Mouse (Mus musculus) kidney, postnatal 10 days (tissue): Measurements from ENCODE around the gene Hes3.
A peak's percentile ranks its signal among the peaks of the same experiment; 100 is the strongest.

Source experiments
- DNase-seq: peaks from one replicate; pipeline ENCODE4 v3.0.0; 2021; ENCODE audit warnings: mixed read lengths

The Hes3 gene

DNA sequence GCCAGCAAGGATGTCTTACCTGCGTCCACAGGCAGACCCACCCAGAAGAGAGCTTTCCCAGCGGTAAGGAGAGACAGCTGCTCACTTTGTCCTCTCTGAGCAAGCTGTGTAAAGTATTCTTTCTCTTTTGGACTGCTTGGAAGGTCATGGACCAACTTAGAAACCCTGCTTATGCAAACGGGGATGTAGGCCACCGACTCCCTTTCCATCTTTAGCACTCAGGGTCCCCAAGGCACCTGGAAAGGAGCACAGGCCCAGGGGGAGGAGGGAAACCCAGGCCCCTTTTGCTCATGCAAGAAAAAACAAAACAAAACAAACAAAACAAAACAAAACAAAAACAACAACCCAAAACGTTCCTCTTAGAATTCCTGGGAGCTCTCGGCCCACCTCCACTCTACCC, at the start of gene Hes3:
Gene Hes3 (minus strand): TSS at position 101 of the 400 bp plus-strand sequence.
- no peak for DNase-seq

DNA sequence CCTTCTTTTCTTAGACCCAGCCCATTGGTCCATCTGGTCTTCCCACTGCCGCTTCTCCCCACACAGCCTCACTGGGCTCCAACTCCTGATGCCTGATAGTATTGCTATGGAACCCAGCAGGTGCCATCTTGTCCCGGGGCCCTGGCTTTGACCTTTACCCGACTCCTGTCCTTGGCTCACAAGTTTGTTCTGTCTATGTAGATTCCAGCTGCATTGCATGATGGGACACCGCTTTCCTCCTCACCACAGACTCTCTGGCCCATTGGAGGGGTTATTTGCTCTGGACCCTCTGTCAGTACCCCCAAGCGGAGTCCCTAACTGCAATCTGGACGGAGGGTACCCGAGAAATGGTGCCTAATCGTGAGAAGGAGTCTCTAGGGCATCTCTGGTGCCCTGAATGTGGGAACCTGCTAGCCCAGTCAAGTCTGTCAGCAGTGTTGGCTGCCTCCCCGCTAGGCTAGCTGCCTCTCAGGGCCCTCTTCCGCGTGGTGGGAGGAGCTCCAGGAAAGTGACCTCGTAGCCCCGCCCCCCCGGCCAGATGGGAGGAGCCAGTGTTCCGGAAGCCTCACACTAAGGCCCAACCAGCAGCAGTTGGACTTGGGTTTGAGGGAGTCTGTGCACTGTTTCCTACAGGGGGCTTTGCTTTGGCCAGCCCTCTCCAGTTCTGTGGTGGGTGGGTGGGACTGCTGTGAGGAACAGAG, 49.3 kb upstream of the Hes3 start:
- peak; percentile 48 for DNase-seq

DNA sequence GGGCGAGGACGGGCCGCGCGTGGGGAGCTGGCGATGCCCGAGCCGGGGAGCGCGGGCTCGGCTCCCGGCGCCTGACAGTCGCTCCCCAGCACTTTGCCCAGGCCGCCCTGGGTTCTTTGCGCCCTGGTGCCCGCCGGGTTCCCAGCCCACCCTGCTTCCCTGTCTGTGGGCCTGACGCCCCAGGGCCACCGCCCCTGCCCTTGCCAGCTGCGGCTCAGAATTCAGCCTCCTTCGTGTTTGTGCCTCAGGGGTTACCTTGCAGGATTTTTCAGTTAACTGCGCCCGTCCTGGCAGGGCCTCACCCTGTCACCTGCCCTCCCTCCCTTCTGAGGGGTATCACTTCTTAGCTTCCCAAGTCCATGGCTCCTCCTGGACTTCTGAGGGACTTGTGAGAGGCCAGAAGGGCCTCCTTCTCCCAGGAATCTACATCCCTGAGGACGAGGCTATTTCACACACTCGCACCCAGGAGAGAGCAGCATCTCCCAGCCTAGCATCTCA, 47.9 kb upstream of the Hes3 start:
- DNase-seq = no peak

DNA sequence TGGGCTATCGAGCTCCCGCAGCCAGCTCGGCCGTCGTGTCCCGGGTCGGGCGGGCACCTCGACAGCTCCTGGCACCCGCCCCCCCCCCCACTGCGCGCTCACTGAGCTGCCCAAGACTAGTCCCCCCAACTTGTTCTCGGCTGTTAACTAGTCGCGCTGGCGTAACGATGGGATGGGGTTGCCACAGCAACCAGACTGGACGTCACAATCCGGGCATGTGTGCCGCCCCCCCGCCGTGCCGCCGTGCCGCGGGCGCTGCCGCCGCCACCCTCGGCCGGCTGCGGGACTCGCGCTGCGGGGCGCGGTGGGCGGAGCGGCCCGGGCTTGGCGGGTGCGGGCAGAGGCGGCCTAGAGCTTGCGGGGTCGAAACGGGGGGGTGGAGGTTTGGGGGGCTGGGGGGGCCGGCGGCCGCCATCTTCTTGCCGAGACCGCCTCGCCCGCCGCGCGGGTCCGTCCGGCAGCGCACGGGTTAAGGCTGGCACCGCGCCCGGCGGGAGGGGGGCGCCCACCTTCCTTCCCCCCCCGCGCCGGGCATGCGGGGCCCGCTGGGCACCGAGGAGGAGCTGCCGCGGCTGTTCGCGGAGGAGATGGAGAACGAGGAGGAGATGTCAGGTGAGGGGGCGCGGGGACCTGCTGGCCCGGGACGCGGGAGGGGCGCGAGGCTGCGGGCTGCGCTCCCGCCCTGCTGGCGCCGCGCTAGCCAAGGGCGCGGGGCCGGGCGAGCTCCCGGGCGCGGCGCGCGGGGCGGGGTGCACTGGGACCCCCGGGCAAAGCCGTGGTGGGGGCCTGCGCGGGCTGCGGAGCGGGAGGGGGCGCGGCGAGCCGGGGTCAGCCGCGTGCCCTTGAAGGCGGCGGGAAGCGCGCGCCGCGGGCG, 47.2 kb upstream of the Hes3 start, which contains the start of gene Chd5:
Gene Chd5 (plus strand): TSS at position 233 of the 874 bp plus-strand sequence.
- DNase-seq = no peak

DNA sequence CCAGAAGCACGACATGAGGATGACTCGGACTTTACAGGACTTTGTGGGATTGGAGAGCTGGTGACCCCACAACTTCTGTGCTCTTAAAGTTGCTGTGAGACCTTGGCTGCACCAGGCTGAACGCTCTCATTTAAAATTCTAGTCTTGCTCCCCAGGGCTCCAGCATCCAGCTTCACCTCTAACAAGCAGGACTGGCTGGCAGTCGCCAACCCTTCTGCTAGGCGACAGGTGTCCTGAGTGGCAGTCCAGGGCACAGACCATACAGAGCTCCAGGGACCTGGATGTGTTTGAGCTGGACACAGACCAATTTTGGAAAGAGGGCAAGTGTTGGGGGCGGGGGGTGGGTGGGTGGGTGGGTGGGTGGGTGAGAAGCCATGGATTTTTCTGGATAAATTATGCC, 46.3 kb upstream of the Hes3 start:
- no peak for DNase-seq

DNA sequence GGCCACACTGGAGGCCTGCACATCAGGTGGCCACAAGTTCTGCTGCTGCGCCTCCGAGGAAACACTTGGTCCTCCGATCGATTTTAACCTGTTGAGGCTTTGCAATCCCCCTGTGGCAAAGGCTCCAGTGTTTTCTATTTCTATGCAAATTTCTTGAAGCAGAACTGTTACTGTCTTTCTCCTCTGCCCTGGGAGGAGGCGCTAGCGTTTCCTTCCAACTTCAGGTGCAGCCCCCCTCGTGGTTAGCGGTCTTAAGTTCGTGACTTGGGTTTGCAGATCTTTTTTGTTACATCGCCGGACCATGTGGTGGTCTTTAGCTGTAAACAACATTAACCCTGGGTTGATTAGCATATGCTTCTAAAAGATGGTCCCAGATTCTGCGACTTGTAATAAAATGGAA, 42.1 kb upstream of the Hes3 start:
- DNase-seq = no peak

DNA sequence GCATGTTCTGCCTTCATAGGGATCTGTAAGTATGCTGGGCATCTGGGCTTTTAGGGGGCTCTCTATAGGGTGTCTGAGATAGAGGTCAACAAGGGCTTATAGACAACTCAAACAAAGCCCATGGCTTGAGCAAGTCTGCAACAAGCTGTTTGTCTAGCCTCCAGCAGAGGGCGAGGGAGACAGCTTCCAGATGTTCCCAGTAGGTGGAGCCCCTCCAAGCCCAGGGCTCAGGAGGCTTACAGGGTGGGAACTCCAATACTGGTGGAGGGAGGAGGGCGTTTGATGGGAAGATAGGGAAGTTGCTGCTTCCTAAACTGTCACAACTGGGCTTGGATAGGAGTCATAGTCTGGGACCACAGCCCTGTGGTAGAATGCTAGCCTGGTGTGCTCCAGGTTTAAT, 41.5 kb upstream of the Hes3 start:
- DNase-seq = peak; percentile 84

DNA sequence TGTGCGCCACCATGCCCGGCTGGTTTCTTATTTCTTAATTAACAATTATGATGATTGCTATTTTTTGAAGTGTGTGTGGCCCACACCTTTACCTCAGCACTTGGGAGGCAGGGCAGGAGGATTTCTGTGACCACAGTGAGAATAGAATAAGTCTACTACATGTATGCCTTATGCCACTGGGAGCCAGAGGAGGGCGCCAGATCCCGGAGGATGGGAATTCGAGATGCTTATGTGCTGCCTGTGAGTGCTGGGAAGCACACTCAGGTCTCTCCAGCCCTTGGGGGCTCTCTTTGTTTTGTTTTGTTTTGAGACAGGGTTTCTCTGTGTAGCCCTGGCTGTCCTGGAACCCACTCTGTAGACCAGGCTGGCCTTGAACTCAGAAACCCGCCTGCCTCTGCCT, 37.2 kb upstream of the Hes3 start:
- peak; percentile 70 for DNase-seq

DNA sequence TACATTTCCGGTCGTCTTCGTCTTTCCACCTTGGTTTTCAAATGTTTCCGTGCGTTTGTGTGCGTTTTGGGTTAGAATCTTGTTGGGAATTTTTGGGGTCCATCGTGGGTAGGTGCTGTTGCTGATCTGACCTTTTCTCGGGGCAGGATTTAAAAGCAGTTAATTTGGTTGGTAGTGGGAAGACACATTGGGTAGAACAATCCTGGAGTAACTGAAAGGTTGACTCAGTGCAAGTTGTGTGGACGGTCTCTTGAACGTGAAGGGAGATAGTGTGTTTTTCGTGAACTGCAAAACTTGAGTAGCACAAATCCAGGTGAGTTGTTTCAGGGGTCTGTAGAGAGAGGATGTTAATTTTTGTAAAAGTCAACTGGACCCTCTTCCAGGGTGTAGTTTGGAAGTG, 35.1 kb upstream of the Hes3 start:
- DNase-seq = no peak

DNA sequence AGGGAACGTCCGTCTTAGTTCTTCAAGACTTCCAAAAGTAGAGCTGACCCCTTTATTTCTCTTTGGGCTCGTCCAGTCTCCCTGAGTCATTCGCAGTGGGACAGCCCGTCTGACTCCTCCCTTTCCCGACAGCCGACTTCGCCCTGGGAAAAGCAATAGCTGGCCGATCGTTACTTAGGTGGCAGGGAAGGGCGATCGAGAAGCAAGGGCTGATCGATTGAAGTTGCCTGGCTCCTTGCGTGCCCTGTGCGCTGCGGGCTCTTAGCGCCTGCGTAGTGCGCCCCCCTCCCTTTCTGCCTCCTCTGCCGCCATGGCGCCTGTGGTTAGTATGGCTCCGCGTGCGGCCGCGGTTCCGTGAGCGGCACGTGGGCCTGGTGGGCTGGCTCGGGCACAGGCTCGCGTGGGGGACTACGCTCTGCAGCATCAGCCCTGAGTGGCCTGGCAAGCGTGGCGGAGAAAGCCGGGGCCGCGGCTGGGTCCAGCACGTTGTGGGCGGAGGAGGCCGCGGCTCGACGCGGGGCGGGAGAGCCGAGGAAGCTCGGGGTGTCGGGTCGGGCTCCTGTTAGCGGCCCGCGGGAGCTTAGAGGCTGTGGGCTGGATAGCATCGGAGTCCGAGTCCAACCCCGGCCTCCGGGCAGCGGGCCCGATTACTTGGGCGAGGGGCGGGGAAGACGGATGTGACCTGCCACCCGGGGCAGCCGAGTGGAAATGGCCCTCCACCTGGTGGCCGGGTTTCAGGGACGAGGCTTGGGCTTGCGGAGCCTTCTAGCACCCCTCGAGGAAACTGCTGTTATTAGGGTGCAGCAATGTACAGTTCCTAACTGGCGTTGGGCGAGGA, 34.3 kb upstream of the Hes3 start, which contains the start of gene Rpl22:
Gene Rpl22 (plus strand): TSS at position 169 of the 838 bp plus-strand sequence.
- DNase-seq = peak; percentile 95

DNA sequence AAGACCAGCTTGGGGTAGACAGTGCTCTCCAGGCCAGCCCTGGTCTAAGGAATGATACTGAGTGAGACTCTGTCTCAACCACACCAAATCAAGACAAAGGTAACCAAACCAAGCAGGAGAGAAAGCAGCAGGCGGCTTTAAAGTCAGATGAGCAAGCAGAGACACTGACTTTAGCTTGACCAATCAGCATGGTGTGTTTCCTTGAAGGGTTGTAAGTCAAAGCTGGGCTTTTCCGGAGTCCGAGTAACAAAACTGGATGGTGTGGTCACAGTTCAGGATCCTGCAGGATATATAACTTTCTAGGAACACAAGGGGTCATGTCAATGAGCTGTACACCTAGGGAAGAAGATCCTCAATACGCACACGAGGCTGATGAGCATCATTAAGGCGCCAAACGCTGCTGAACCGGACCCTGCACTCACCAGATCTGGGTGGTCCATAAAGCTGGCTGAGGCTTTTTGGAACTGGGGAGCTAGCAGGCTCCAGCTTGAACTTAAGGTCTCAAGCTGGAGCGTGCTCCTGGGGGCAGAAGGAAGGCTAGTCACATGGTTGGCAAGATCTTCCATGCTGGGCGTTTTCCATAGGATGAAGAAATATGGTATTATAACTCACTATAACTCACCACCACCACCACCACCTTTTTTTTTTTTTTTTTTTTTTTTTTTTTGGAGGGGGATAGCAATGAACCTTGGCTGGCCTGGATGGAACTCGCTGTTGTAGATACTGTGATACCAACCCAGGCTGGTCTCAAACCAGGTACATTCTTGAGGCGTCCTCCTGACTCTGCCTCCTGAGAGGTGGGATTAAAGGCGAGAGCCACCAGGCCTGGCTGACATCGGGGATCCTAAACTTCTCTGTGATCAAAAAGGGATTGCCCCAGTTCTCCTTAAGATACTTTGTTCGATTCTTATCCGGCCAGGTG, 33.4 kb upstream of the Hes3 start:
- DNase-seq = no peak

DNA sequence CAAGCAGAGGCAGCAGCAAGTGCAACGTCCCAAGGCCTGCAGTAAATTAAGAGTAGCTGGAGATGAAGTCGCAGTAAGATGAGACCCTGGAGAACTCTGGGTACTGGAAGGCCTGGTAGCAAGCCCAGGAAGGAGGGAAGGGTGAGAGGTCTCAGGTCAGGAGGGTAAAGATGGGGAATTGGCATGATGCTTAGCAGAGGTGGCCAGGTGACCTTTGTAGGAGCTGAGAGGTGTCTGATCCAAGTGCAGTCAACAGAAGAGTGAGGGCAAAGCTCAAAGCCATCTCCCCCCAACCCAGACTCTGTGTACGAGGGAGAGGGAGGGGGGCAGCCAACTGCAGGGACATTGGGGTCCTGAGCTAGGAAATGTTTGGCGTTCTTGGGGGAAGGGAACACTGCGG, 30.0 kb upstream of the Hes3 start:
- DNase-seq = no peak

DNA sequence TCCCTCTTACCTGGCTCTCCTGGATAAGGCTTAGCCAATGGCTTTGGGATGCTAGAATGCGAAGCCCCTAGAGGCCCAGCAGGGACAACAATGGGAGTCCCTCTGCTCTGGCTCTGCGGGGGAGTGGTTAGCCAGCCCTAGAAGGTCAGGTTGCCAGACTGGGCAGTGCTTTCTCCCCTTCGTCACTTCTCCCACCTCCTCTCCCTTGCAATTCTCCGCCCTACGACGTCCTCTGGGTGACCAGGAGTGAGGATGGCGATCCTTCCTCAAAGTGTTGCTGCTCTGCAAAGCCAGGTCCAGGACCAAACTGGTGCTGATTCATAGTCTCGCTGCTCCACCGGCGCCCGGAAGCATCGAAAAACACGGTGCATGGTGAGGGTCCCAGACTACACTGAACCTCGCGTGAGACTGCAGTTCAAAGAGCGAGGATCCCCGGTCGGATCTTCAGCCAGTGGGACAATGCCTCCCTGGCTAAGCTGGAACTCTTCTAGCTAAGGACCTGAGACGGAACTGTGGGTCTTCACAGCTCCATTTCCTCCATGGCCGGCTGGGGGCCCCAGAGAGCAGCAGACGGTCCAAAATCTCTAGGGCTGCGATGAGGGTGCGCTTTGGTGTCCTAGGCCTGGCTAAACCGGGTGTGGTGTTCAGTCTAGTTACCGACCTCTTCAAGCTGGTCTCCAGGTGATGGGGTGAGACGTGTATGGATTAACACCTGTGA, 27.2 kb upstream of the Hes3 start, which contains the start of gene Rnf207:
Gene Rnf207 (minus strand): TSS at position 477 of the 718 bp plus-strand sequence.
- DNase-seq = peak; percentile 73

DNA sequence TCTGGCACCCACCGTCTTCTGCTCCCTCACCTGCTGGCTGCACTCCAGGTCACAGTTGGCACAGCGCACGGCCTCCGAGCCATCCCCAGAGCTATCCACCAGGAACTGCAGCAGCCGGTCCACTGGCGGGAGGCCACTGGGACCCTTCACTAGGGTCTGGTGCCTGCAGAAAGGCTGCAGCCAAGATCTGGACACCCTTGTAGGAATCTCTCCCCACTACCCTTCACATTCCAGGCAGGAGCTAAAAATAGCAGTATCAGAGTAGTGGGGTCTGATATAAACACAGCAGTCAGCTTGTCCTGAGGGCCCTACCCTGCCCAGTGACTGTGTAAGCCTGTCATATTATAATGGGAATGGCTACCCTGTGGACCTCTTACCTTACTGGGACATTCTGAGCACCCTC, 26.2 kb upstream of the Hes3 start:
- DNase-seq = no peak

DNA sequence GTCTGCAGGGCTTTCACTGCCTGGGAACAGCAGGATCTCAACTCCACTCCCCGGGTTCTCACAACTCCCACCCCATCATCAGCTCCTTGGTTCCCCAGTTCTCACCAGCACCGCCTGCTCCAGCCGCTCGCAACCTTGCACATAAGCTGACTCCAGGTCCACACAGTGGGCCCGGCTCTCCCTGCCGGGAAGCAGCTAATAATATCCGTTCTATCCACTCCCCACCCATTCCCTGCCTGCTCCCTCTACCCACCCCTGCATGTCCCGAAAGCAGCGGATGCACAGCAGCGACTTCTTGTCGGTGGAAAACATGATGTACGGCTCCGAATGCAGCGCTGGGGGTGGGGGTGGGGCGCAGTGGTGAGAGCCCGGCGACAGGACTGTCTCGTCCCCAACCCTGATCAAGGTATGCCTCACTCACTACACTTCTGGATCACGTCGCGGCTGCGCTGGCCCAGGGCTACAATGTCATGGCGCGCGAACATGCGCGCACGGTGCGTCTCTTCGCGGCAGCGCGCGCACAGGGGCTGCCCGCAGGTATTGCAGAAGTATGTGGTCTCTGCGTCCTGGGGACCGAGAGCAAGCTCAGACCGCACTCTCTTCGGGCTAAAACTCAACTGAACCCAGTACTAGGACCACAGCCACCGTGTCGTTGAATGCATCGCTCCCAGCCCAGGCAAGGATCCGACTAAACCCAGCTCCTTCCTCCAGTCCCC, 24.2 kb upstream of the Hes3 start:
- DNase-seq = no peak

DNA sequence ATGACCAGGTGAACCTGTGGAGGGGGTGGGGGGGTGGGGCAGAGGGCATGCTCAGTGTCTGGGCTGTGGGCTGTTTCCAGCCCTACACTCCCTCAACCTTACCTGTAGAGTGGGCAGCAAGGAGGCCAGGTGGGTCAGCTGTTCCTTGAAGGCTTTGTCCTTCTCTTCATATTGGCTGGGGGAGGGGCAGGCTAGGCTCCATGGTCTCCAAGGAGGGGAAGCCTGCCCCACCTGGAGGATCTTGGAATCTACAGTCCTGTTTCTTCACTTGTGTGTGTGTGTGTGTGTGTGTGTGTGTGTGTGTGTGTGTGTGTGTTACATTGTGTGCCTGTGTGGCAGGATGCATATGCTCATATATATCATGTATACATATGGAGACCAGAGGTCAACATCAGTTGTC, 22.5 kb upstream of the Hes3 start:
- DNase-seq = peak; percentile 67

DNA sequence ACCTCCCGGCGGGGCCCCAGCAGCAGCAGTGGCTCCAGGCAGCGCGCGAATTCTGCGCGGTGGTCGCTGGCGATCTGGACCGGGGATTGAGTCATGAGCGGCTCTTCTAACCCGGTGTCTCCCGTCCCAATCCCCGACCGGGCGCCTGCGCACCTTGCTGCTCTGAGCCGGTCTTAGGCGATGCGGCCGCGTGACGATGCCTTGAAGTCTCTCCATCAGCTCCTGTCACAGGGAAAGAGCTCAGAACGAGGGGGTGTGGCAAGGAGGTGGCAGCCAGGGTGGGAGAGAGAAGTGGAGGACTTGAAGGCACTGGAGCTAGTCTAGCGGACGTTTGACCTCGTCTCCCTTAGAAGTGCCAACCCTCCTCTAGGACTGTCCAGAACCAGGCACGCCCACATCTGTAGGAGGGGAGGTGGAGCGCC, 21.8 kb upstream of the Hes3 start:
- no peak for DNase-seq

DNA sequence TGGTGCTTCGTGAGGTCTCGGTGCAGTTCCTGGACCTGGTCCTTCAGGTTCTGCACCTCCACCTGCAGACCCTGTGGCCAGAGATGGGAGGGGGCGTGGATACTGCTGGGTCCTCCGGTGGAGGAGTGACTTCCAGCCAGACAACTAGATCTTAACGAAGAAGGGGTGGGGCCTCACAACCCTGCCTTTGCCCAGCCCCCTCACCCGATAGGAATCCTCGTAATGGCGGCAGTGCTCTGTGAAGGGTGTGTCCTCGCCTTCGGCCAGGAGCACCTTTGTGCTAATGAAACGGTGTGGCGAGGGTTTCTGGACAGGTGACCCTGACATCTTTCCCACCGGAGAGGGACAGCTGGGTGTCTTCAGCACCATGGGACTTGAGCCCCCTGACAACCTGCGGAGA, 20.7 kb upstream of the Hes3 start:
- DNase-seq = no peak

DNA sequence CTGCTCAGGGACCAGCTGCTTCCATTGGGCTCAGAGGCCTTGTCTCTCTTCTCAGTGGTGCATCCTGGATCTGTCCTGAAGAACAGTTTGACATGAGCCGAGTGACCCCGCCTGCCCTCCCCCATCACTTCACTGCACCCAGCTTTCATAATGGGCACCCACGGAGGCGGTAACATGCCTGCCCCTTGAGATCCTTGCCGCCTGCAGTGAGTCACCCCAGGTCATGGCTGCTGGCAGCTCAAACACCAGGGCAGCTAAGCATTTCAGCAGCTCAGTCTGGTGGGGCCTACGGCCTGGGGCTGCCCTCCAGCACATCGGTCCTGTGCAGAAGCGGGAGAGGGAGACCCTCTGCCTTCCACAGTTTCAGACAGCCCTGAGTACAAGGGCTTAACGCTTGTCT, 16.1 kb upstream of the Hes3 start:
- DNase-seq = no peak

DNA sequence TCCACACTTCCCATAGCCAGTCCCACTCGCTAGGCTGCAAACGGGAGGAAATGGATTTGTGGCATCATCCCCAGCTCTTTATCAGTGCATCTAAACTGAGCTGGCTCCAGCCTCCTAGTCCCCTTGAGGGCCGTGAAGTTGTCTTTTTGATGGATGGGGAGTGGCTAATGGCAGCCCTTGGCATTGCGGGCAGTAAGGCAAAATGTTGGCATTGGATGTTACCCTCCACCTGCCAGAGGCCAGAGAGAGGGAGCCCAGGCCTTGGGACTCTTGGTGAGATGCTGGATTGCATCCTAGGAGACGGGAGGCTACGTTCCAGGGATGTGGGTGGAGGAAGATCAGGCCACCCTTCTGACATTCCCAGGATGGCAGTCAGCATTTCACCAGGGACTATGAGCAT, 14.5 kb upstream of the Hes3 start:
- no peak for DNase-seq
